Mouse (Mus musculus): ENCODE measurements around the gene Orc3. TPM values are rescaled to one million over a fixed set of nuclear protein-coding genes. Genes with fewer than 3 reads are reported as not detected.

Orc3 gene
- polyA plus RNA-seq, 1 experiment from 2014 or later = 84.9 TPM

DNA sequence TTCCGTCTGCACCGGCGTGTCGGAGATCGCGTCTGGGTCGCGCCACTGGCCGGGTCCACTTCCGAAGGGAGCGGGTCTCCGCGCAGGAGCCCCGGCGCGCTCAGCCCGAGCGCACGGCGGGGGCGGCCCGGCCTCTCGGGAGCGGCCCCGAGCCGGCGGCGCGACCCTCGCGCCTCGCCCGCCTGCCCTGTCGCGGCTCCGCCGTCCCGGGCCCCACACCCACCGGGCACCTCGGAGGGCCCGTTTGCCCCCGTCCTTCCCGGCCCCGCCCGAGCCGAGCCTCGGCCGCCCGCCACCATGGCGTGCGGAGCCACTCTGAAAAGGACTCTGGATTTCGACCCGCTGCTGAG, 64.0 kb downstream of the Orc3 start, which contains the start of gene Akirin2:
Gene Akirin2, plus strand, starts transcription at position 190 of the 350 bp plus-strand sequence.
- Histone ChIP-seq H3K4me1 (replicated peaks; ENCODE audit: control insufficient read depth, insufficient read depth, low read length) (peaks cover 14% of the 10 kb centered on the region), H3K4me2 (ENCODE audit: low read depth, low read length) (peak within 1 kb of the TSS; percentile 76), H3K9ac (ENCODE audit: low read length) (peak within 1 kb of the TSS; percentile 97), H3K36me3 (ENCODE audit: control insufficient read depth, insufficient read depth, low read length) (peaks cover 2% of the 10 kb centered on the region; the same call in 1 of the 2 replicates), H3K27ac (ENCODE audit: low read length) (peak within 1 kb of the TSS; percentile 95), H3K4me3 (ENCODE audit: low read length) (peak within 1 kb of the TSS; percentile 96), H3K9me3 (ENCODE audit: control insufficient read depth, low read length) (no peaks in the 10 kb centered on the region), H3K27me3 (ENCODE audit: control insufficient read depth, insufficient read depth, low read depth, low read length) (no peaks in the 10 kb centered on the region)
- ATAC-seq (ENCODE audit: low read depth) = no peak; the same call in none of the 2 replicates
- WGBS = under 1% methylated on average over 27 of the region's 53 CpGs

DNA sequence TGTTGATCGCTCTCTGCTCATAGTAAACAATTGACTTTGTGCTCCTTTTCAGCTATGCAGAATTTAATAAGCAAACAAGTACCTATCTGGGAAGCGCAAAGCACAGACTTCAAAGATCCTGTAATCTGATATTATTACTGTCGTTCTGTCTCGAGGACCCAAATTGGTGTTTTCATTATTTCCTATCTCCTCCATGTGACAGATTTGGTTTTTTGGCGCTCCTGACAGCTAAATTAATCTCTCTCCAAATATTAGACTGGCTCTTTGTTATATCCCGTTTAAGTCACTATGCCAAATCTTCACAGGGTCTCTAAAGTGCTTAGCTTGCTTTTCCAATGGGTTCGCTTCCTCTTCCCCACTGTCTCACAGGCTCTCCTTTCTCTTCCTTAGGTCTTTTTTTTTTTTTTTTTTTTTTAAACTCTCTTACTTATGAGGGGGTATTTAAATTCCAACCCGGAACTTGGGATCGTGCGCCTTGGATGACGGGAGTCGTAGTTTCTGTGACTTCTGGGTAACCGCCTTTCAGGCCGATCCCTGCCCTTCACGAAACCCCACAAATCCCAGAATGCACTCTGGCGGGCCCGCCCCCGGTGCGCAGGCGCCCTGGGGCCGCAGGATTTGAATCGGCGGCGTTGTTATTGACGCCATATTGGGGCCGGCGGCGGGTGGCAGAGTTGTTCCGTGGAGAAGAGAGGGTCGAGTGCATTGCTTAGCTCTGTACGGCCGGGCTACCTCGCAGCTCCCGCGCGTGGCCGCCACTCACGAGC, 64.6 kb downstream of the Orc3 start:
- WGBS = 1% methylated on average over 38 of the region's 38 CpGs
- Histone ChIP-seq H3K27ac (ENCODE audit: low read length) (peak overlapping the region; percentile 95), H3K4me1 (replicated peaks; ENCODE audit: control insufficient read depth, insufficient read depth, low read length) (peaks cover 9% of the 10 kb centered on the region), H3K27me3 (ENCODE audit: control insufficient read depth, insufficient read depth, low read depth, low read length) (no peaks in the 10 kb centered on the region), H3K9ac (ENCODE audit: low read length) (peak overlapping the region; percentile 97), H3K9me3 (ENCODE audit: control insufficient read depth, low read length) (no peaks in the 10 kb centered on the region), H3K4me3 (ENCODE audit: low read length) (peak overlapping the region; percentile 96), H3K36me3 (ENCODE audit: control insufficient read depth, insufficient read depth, low read length) (0 out of 2 replicates have a peak, but pooled peaks cover under 1% of the 10 kb centered on the region), H3K4me2 (ENCODE audit: low read depth, low read length) (peak overlapping the region; percentile 68)
- peak; percentile 95 for ATAC-seq (ENCODE audit: low read depth)

DNA sequence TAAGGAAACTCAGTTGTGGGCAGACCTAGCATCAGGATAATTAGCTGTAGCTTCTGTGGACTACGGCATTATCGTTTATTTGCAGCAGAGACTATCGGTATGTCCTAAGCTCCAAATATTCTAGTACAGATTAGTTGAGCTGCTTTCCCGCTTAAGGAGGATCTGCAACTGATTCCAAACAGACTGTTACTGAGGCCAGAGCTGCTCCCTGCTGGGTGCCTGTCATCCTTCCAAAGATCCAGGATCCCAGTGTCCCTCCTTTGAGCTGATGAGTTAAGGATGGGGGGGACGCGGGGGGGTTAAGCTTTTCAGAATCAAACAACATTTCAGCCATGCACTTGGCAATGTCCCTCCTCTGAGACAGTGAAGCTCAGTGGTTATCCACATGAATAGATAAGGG, 84.8 kb downstream of the Orc3 start:
- no peak overlapping the region for H3K4me2 ChIP-seq (ENCODE audit: low read depth, low read length)
- no peak overlapping the region for H3K27ac ChIP-seq (ENCODE audit: low read length)
- 77% methylated on average over 6 of the region's 6 CpGs for WGBS
- no peak for ATAC-seq (ENCODE audit: low read depth)
- H3K27me3 ChIP-seq (ENCODE audit: control insufficient read depth, insufficient read depth, low read depth, low read length) = no peaks in the 10 kb centered on the region
- H3K4me1 ChIP-seq (replicated peaks; ENCODE audit: control insufficient read depth, insufficient read depth, low read length) = no peaks in the 10 kb centered on the region
- no peak overlapping the region for H3K4me3 ChIP-seq (ENCODE audit: low read length)
- H3K36me3 ChIP-seq (ENCODE audit: control insufficient read depth, insufficient read depth, low read length) = no peaks in the 10 kb centered on the region
- H3K9me3 ChIP-seq (ENCODE audit: control insufficient read depth, low read length) = no peaks in the 10 kb centered on the region
- H3K9ac ChIP-seq (ENCODE audit: low read length) = no peak overlapping the region

DNA sequence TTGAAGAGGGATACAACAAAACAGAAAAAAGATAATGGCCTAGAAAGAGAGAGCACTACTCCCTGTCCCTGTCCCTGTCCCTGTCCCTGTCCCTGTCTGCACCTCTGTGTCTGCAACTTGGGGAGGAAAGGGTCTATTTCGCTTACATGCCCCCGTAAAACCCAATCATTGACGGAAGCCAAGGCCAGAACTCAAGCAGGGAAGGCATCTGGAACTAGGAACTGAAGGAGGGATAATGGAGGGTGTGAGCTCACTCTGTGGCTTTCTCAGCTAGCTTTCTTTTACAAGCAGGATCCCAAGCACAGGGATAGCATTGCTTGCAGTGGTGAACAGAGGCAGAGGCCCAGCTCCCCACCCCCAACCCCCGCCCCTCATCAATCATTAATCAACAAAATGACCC, 85.4 kb downstream of the Orc3 start:
- H3K9me3 ChIP-seq (ENCODE audit: control insufficient read depth, low read length) = no peaks in the 10 kb centered on the region
- WGBS = 61% methylated on average over 4 of the region's 4 CpGs
- H3K27ac ChIP-seq (ENCODE audit: low read length) = no peak overlapping the region
- H3K4me1 ChIP-seq (replicated peaks; ENCODE audit: control insufficient read depth, insufficient read depth, low read length) = no peaks in the 10 kb centered on the region
- no peak overlapping the region for H3K4me2 ChIP-seq (ENCODE audit: low read depth, low read length)
- H3K36me3 ChIP-seq (ENCODE audit: control insufficient read depth, insufficient read depth, low read length) = no peaks in the 10 kb centered on the region
- H3K9ac ChIP-seq (ENCODE audit: low read length) = no peak overlapping the region
- no peak overlapping the region for H3K4me3 ChIP-seq (ENCODE audit: low read length)
- ATAC-seq (ENCODE audit: low read depth) = no peak
- H3K27me3 ChIP-seq (ENCODE audit: control insufficient read depth, insufficient read depth, low read depth, low read length) = no peaks in the 10 kb centered on the region

DNA sequence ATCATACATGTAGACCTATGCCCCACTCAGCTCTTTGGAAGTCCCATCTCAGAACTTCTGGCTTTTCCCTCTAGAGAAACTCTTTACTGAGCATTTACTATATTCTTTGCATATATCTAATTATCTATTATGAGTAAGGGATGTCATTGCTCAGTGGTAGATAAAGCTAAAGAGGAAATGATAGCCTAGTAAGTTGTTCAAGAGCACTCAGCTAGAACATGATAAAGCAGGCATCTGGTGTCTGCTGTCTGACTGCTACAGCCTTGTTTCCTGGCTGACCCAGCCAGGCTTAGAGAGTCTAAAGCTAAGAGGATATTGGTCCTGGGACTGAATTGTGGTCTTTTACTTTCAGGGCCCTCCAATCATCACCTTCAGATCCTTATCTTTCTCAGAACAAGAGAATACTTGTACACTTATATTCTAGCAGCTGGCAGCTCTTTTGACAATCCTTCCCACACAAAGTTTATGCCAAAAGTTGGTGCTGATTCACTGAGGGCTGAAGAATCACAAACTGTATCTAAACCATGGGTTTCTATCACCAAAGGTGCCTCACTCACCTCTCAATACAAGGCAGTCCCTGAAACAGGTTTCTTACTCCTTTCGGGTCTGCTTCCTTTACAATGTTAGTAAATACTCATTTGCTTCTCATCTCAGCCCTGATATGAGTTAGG, 86.2 kb downstream of the Orc3 start:
- Histone ChIP-seq H3K4me2 (ENCODE audit: low read depth, low read length) (no peak overlapping the region), H3K27ac (ENCODE audit: low read length) (no peak overlapping the region), H3K9me3 (ENCODE audit: control insufficient read depth, low read length) (no peaks in the 10 kb centered on the region), H3K36me3 (ENCODE audit: control insufficient read depth, insufficient read depth, low read length) (no peaks in the 10 kb centered on the region), H3K4me1 (replicated peaks; ENCODE audit: control insufficient read depth, insufficient read depth, low read length) (no peaks in the 10 kb centered on the region), H3K9ac (ENCODE audit: low read length) (no peak overlapping the region), H3K4me3 (ENCODE audit: low read length) (no peak overlapping the region), H3K27me3 (ENCODE audit: control insufficient read depth, insufficient read depth, low read depth, low read length) (no peaks in the 10 kb centered on the region)
- 69% methylated on average over 1 of the region's 1 CpGs for WGBS
- ATAC-seq (ENCODE audit: low read depth) = no peak

DNA sequence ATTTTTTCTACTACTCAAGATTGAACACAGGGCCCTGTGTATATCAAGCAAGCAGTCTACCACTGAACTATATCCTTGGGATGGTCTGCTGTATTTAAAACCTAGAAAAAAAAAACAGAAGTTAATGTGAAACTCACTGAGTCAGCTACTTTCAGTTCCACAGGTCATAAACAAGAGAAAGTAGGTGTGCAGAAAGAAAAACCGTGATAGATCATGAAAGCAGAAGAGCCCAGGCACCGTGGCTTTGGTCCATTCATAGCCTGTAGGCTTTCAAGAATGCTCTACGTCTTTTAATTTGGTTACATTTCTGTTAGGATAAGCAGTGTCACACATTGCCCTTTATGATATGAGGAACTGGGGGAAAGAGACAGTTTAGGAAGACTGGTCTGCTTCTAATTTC, 88.0 kb downstream of the Orc3 start:
- Histone ChIP-seq H3K4me3 (ENCODE audit: low read length) (no peak overlapping the region), H3K27ac (ENCODE audit: low read length) (no peak overlapping the region), H3K4me1 (replicated peaks; ENCODE audit: control insufficient read depth, insufficient read depth, low read length) (no peaks in the 10 kb centered on the region), H3K4me2 (ENCODE audit: low read depth, low read length) (no peak overlapping the region), H3K9ac (ENCODE audit: low read length) (no peak overlapping the region), H3K36me3 (ENCODE audit: control insufficient read depth, insufficient read depth, low read length) (no peaks in the 10 kb centered on the region), H3K27me3 (ENCODE audit: control insufficient read depth, insufficient read depth, low read depth, low read length) (no peaks in the 10 kb centered on the region), H3K9me3 (ENCODE audit: control insufficient read depth, low read length) (no peaks in the 10 kb centered on the region)
- no peak for ATAC-seq (ENCODE audit: low read depth)
- WGBS = 79% methylated on average over 3 of the region's 3 CpGs

DNA sequence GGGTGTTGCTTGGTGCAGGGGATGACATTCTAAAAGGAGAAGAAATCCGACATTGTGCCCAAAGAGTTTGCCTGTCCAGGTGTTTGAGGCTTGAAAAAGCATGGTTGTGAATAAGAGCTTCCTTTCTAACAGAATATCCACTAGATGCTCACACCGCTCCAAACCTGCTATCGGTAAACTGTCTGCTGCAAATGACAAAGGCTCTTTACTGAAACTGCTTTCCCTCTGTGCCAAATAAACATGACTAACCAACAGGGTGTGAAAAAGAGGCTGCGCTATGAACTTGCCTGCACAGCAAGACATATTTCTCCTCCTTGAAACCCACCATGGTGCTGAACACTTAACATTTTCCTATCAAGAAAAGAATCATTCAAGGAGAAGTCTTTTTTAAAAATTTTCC, 91.2 kb downstream of the Orc3 start:
- H3K36me3 ChIP-seq (ENCODE audit: control insufficient read depth, insufficient read depth, low read length) = no peaks in the 10 kb centered on the region
- no peak overlapping the region for H3K4me3 ChIP-seq (ENCODE audit: low read length)
- H3K9me3 ChIP-seq (ENCODE audit: control insufficient read depth, low read length) = no peaks in the 10 kb centered on the region
- no peak overlapping the region for H3K27ac ChIP-seq (ENCODE audit: low read length)
- no peak overlapping the region for H3K9ac ChIP-seq (ENCODE audit: low read length)
- H3K4me1 ChIP-seq (replicated peaks; ENCODE audit: control insufficient read depth, insufficient read depth, low read length) = no peaks in the 10 kb centered on the region
- H3K4me2 ChIP-seq (ENCODE audit: low read depth, low read length) = no peak overlapping the region
- 85% methylated on average over 4 of the region's 4 CpGs for WGBS
- H3K27me3 ChIP-seq (ENCODE audit: control insufficient read depth, insufficient read depth, low read depth, low read length) = no peaks in the 10 kb centered on the region
- no peak for ATAC-seq (ENCODE audit: low read depth)

DNA sequence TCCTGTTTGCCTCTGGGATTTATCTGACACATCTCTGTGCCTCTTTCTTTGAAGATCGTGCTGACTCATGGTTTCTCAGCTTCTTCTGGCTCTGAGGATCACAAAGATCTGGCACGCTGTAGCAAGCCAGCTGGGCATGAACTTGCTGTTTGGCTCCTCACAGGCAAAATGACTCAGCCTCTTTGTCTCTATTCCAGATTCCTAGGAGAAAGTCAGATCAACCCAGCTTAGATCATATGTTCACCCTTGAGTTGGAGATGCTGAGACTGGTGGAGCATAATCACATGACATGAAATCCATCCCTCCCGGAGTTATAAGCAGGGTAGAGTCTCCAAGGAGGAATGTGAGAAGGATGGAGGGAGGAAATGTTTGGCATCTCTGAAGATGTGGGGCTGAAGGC, 91.9 kb downstream of the Orc3 start:
- Histone ChIP-seq H3K9ac (ENCODE audit: low read length) (no peak overlapping the region), H3K27ac (ENCODE audit: low read length) (no peak overlapping the region), H3K4me3 (ENCODE audit: low read length) (no peak overlapping the region), H3K4me1 (replicated peaks; ENCODE audit: control insufficient read depth, insufficient read depth, low read length) (no peaks in the 10 kb centered on the region), H3K36me3 (ENCODE audit: control insufficient read depth, insufficient read depth, low read length) (no peaks in the 10 kb centered on the region), H3K27me3 (ENCODE audit: control insufficient read depth, insufficient read depth, low read depth, low read length) (no peaks in the 10 kb centered on the region), H3K9me3 (ENCODE audit: control insufficient read depth, low read length) (no peaks in the 10 kb centered on the region), H3K4me2 (ENCODE audit: low read depth, low read length) (no peak overlapping the region)
- WGBS = 67% methylated on average over 3 of the region's 3 CpGs
- ATAC-seq (ENCODE audit: low read depth) = no peak

Data from lung, embryonic 16.5 days (tissue).